Mouse (Mus musculus): ENCODE data around the gene Asb15. TPM values are rescaled to one million over a fixed set of nuclear protein-coding genes. Genes with fewer than 3 reads are reported as not detected.

Gene Asb15
- polyA plus RNA-seq, 1 experiment from 2014 or later = not detected

DNA sequence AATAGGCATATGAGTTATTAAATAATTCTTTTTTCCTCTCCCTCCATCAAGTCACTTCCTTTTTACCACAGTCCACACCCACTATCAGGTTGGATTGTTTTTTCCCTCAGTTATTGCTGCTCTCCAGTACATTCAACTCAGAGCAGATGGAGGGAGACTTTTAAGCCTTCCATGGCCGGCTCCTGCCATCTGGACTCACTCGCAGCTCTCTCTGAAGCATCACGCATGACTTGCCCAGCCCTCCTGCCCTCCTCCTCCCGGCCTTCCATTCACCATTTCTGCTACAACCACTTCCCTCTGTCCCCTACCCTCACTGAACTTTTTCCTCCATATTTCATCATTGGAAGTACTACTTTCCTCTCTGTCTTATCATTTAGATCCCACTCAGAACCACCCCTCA is 88.8 kb downstream of the Asb15 start:
- no peaks in the 10 kb centered on the region for H3K4me1 ChIP-seq (replicated peaks)
- 80% methylated on average over 4 of the region's 4 CpGs for WGBS
- no peaks in the 10 kb centered on the region for H3K27me3 ChIP-seq (ENCODE audit: insufficient read depth, poor library complexity, severe bottlenecking)
- H3K4me3 ChIP-seq = no peak overlapping the region
- peaks cover 71% of the 10 kb centered on the region for H3K36me3 ChIP-seq
- no peak for DNase-seq (ENCODE audit: low spot score)
- no peak overlapping the region for H3K27ac ChIP-seq
- no peaks in the 10 kb centered on the region for H3K9me3 ChIP-seq

DNA sequence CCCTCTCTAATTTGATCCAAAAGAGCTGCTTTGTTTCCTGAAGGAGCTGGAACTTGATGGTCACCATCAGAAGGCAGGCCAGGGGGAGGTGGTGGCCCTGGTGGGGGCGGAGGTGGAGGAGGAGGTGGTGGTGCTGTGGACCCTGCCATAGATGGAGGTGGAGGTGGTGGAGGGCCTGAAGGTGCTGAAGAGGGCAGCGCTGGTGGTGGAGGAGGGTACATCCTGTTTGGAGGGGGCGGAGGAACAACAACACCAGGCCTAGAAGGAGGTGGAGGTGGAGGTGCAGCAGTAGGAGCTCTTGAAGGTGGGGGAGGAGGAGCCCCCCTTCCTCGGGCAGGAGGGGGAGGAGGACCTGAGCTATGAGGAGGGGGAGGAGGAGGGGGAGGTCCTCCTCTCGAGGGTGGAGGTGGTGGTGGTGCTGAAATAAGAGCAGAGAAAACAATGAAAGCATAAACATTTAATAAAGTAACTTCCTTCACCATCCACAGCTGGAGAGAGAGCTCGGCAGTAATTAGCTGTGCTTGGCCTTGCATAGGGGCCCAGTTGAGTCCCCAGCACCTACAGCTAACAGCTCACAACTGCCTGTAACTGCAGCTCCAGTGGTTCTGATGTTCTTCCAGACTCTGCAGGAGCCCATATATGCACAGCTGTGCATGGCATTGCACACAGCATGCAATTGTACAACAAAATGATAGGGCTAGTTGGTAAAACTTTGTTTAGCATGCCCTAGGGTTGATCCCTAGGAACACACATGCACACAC is 91.5 kb downstream of the Asb15 start:
- H3K36me3 ChIP-seq = peaks cover 69% of the 10 kb centered on the region

DNA sequence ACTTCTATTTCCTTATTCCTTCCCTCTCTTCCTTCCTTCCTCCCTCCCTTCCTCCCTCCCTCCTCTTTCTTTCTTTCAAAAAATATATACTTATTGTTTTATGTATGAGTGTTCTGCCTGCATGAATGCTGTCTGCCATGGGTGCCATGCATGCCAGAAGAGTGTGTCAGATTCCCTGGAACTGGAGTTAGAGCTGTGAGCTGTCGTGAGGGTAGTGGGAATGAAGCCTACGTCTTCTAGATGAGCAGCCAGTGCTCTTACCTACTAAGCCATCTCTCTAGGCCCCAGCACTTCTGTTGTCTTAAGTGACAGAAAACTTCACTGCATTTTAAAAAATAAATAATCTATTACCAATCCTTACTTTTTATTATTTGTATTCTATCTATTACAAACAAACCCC is 93.0 kb downstream of the Asb15 start:
- no peak overlapping the region for H3K27ac ChIP-seq
- DNase-seq (ENCODE audit: low spot score) = no peak
- WGBS = 94% methylated on average over 2 of the region's 2 CpGs
- no peaks in the 10 kb centered on the region for H3K4me1 ChIP-seq (replicated peaks)
- H3K9me3 ChIP-seq = no peaks in the 10 kb centered on the region
- peaks cover 68% of the 10 kb centered on the region for H3K36me3 ChIP-seq
- no peak overlapping the region for H3K4me3 ChIP-seq
- H3K27me3 ChIP-seq (ENCODE audit: insufficient read depth, poor library complexity, severe bottlenecking) = no peaks in the 10 kb centered on the region

More for the DNA sequence above, 91.5 kb downstream of the Asb15 start:
- Histone ChIP-seq H3K4me3 (no peak overlapping the region), H3K9me3 (no peaks in the 10 kb centered on the region), H3K27ac (no peak overlapping the region), H3K27me3 (ENCODE audit: insufficient read depth, poor library complexity, severe bottlenecking) (no peaks in the 10 kb centered on the region), H3K4me1 (replicated peaks) (no peaks in the 10 kb centered on the region)
- no peak for DNase-seq (ENCODE audit: low spot score)
- WGBS = 64% methylated on average over 6 of the region's 6 CpGs

GRCm38 (mm10) chr6:24622098-24622497 is 94.2 kb downstream of the Asb15 start:
- Histone ChIP-seq H3K4me1 (replicated peaks) (no peaks in the 10 kb centered on the region), H3K27me3 (ENCODE audit: insufficient read depth, poor library complexity, severe bottlenecking) (no peaks in the 10 kb centered on the region), H3K9me3 (no peaks in the 10 kb centered on the region), H3K4me3 (no peak overlapping the region), H3K27ac (no peak overlapping the region), H3K36me3 (peaks cover 64% of the 10 kb centered on the region)
- WGBS = 92% methylated on average over 2 of the region's 2 CpGs
- no peak for DNase-seq (ENCODE audit: low spot score)

Other genes with a start within 250 kb of the Asb15 start
- 1.3 and 2.3 TPM in 2 replicates for gene Iqub, start 13.1 kb upstream of the Asb15 start, polyA plus RNA-seq (2016; fragmentation: Nextera tagmentation; extraction: Ambion mirVana)
- 255 and 275 TPM in 2 replicates for gene Ndufa5, start 131 bp upstream of the Asb15 start, polyA plus RNA-seq (2016; fragmentation: Nextera tagmentation; extraction: Ambion mirVana)
- gene Lmod2, start 69.6 kb downstream of the Asb15 start, polyA plus RNA-seq (2016; fragmentation: Nextera tagmentation; extraction: Ambion mirVana) = not detected in 2 replicates
- gene Wasl, start 136.9 kb downstream of the Asb15 start, polyA plus RNA-seq (2016; fragmentation: Nextera tagmentation; extraction: Ambion mirVana) = 63.6 and 68.3 TPM in 2 replicates
- gene Hyal6, start 205.1 kb downstream of the Asb15 start, polyA plus RNA-seq (2016; fragmentation: Nextera tagmentation; extraction: Ambion mirVana) = not detected in 2 replicates
- gene Hyal4, start 220.2 kb downstream of the Asb15 start, polyA plus RNA-seq (2016; fragmentation: Nextera tagmentation; extraction: Ambion mirVana) = not detected in 2 replicates